Mouse (Mus musculus) T-helper 2 cell (primary cell): Measurements from ENCODE around the gene Mybphl.

ENCODE experiments used
- in situ Hi-C: fragments of 300-600 bp; cut with MboI, MseI; formaldehyde crosslinking; loops from one replicate; pipeline ENCODE4 v1.15.1; 2025; ENCODE audit warnings: high pct_unique_total_duplicates

Mybphl gene

DNA sequence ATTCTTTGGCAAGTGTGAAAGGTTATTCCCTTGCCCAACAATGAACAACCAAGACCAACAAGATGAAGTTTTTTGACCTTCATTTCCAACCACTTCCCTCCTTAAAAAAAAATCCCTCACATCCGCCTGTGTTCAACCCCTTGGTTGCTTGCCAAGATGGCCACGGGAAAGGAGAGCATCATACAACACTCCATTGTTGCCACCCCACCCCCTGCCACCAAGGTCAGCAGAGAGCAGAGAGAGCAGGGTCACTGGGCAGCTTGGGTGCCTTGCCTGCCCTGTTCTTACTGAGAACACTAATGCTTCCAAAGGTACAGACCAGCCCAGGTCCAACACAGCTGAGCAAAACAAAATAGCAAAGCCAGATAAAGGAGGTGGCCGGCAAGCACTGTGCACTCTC is 7.6 kb downstream of the Mybphl start:
- in situ Hi-C loops = no loop called here

GRCm38 (mm10) chr3:108372691-108373090 is 8.0 kb downstream of the Mybphl start:
- in situ Hi-C loops = no loop called here

DNA sequence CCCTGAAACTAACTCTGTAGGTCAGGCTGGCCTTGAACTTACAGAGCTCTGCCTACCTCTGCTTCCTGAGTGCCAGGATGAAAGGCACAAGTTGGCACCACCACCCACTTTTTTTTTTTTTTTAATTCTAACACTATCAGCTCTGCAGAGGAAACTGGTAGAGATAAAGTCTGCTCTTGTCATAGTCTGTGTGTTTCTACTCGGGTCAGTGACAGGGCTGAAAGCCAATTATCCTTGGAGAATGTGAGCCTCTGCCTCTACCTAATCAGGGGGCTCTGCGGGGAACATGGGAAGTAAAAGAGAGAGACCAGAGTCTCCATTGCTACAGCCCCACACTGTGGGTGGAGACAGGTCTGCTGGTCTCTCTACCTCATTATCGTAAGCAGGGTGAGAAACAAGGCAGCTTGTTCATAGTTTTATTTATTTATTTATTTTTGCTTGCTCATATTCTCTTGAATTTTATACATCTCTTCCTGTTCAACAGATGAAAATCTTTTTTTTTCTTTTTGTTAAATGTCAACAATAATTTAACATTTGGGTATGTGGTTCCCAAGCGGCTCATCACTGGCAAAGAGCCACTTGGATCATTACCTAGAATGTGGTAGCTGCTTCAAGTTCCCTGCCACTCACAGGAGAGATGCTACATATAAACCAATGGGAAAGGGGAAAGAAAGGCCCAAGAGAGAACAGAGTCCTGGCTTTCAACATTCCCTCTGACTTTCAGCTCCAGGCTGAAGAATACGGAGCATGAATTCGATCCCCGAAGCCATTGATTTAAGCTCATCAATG is 14.4 kb downstream of the Mybphl start:
- in situ Hi-C loops = loop anchor here (25.0 kb wide), 1 partner anchor 217 kb away; the partner anchor contains the start of gene Gpr61

GRCm38 (mm10) chr3:108380695-108381094 is 16.0 kb downstream of the Mybphl start:
- in situ Hi-C loops = loop anchor here (25.0 kb wide), 1 partner anchor 218 kb away; the partner anchor contains the start of gene Gpr61

DNA sequence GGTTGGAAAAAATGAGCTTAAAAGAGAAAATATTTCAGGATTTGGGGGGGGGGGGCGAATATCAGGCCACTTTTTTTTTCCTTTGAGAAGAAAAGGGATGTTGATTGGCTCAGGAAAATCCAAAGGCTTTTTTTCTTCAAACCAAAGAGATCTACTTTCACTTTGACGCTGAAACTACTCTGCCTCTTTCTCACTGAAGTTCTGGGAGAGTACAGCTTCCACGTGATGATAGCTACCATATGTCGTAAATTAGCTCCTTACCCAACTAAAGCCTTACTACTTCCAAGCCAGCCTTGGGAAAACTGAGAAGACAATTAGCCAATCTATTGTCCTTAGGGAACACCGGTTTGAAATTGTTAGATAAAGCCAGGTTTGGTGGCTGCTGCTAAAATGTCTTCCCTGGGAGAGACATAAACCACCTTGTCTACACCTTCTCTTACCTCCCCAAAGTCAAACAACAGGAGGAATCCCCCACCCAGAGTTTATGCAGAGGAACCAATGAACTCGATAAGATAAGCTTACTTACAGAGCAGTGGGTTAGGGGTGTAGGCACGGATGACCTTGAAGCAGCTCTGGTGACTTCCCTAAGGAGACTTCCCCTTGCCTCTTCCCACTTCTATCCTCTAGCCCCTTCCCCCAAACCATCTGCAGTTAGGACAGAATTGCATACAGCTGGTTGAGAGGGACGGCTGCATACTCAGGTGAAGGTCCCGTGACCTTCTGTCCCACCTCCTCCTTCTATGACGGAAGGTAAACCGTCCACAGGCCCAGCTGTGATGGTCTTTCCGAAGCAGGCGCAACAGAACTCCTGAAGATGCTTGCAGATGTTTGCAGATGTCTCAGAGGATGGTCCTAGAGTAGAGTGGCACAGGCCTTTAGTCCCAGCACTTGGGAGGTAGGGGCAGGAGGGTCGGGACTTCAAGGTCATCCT is 17.5 kb downstream of the Mybphl start:
- in situ Hi-C loops = loop anchor here (25.0 kb wide), 1 partner anchor 220 kb away; the partner anchor contains the start of gene Gpr61

DNA sequence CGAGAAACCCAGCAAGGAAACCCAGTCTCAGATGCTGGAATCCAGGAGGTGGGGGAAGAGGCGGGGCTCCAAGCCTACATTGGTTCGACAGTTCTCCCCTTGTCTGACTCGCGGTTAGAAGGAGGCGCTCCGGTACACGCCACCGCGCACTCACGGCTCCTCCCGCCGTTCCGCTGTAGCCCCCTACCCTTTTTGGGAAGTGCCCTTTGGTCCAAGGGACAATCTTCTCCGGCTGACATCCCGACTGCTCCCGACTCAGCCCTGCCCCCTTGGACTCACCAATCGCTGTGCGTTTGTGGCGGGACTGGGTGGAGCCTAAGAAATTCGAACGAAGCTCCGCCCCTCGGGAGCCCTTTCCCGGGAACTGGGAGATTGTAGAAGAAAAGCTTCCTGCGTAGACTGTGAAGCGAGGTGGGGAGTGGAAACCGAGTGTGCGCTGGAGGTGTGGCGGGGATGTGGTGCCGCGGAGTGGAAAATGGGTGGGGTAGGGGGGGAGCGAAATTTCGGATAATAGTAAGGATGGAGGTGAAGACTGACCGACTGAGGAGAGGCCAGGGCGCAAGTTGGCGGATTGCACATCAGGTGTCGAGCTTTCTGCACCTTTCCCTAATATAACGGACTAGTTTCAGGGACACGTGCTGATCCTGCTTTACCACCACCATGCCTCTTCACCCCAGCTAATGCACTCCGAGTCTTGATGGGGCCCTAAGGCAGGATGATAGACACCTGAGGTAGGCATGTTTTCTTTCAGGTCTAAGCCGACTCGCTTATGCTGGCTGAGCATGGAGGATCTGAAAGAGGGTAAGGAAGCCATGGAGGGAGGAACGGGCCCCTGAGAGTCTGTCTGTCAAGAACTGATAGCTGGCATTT is 19.0 kb downstream of the Mybphl start, which contains the start of gene Psrc1:
TSS of gene Psrc1 (plus strand) at position 355 of the 870 bp plus-strand sequence.
- in situ Hi-C loops = loop anchor here (25.0 kb wide), 1 partner anchor 221 kb away; the partner anchor contains the start of gene Gpr61

- in situ Hi-C loops = loop anchor here (25.0 kb wide), 1 partner anchor 222 kb away; the partner anchor contains the start of gene Gpr61
These were observed 19.7 kb downstream of the Mybphl start for GRCm38 (mm10) chr3:108384425-108384824.

GRCm38 (mm10) chr3:108386186-108386585 is 21.5 kb downstream of the Mybphl start:
- in situ Hi-C loops = loop anchor here (5.0 to 25.0 kb wide), 2 partner anchors 109 to 224 kb away; partner anchors contain the start of gene Gpr61

GRCm38 (mm10) chr3:108389111-108389545 is 24.4 kb downstream of the Mybphl start:
- in situ Hi-C loops = loop anchor here (5.0 to 25.0 kb wide), 2 partner anchors 112 to 227 kb away; partner anchors contain the start of gene Gpr61

- in situ Hi-C loops = loop anchor here (25.0 kb wide), 1 partner anchor 230 kb away; the partner anchor contains the start of gene Gpr61
These were observed 27.6 kb downstream of the Mybphl start for GRCm38 (mm10) chr3:108392299-108392698.

DNA sequence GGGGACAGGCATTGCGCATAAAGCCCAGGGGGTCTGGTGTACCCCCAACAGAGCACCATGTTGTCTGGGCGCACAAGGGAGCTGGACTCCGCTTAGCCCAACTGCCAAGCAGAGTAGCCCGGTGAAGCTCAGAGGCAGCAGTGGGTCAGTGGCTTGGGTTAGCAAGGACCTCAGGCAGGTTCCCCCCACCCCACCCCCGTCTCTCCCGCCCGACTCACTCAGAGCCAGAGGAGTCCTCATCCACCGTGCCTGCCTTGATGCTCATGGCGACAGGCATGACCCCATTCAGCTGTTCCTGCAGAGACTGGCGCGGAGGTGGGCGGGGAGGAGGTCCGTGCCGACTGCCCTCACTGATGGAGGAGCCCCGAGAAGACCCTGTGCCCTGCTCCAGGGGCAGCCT is 28.1 kb downstream of the Mybphl start:
- in situ Hi-C loops = loop anchor here (25.0 kb wide), 1 partner anchor 230 kb away; the partner anchor contains the start of gene Gpr61

DNA sequence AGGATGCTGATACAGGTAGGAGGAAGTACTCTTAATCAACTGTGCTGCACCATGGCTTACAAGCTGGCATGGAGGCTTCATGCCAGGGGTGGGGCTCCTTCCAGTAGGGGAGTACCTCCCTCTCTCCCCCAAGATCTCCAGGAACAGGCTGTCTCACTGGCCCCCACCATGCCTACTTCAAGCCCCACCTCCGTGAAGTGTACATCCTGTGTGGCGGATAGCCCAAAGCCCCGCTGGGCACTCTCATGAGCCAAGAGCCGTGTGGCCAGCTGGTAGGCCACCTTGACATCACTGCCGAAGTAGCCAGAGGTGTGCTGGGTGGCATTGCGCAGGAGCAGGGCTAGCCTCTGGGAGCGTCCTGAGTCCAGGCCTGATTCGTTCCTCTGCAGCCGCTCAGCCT is 33.6 kb downstream of the Mybphl start:
- in situ Hi-C loops = loop anchor here (25.0 kb wide), 1 partner anchor 236 kb away; the partner anchor contains the start of gene Gpr61

DNA sequence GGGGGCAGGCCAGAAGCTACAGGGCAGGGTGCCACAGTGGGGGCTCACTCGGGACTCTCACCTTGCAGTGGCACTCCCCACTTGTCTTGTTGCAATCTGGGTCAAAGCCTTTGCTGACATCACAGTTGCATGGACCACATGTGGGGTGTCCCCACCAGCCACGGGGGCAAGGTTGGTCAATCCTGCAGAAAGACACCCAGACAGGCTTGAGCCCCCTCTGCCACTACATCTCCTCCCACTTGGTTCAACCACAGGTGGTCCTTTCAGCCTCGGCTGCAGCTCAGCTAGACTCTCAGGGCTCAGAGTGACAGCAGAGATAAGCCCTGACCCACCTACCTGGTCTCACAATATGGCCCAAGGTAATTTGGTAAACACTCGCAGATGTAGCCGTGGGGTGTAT is 35.7 kb downstream of the Mybphl start:
- in situ Hi-C loops = no loop called here

GRCm38 (mm10) chr3:108401692-108402527 is 37.2 kb downstream of the Mybphl start:
- in situ Hi-C loops = no loop called here

DNA sequence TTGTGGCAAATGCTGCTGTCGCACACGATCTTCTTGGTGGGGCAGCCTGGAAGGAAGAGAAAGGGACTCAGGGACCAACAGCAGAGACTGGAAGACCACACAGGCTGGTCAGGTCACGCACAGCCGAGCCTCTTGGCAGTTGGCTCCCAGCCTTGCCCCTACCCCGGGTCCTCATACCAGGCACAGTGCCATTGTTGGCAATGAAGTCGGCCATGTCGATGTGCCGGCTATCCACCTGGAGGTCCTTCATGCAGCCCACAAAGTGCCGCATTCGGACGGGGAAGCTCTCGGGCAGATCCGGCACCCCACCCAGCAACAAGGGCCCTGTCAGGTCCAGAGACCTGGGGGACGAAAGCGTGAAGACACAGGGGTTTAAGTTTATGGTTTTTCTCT is 37.8 kb downstream of the Mybphl start:
- in situ Hi-C loops = no loop called here

- in situ Hi-C loops = no loop called here
These were observed 41.0 kb downstream of the Mybphl start for GRCm38 (mm10) chr3:108405536-108406305.

DNA sequence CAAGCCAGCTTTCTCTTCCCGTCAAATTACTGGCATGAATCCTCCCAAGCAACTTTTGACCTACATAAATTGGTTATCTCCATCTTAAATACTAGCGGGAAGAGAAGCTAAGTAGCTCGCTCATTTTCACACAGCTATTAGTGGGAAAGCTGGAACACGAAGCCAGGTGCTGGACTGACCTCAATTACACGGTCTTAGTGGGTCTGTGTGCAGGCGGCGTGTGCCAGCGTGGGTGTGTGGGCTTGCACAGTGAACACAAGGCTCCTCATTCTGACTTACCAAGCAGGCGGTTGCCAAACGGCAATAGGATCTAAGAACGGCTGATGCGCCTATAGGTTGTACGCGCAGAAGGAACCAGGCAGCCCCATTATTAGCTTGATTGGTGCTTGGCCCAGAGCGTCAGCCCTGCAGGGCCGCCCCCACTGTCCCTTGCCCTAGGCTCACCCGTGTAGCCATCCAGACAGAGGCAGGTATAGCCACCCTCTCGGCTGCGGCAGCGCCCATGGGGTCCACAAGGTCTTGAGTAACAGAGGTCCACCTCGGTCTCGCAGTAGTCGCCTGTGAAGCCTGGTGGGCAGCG is 41.7 kb downstream of the Mybphl start:
- in situ Hi-C loops = no loop called here

GRCm38 (mm10) chr3:108408517-108409008 is 43.9 kb downstream of the Mybphl start:
- in situ Hi-C loops = no loop called here
